Mouse (Mus musculus): ENCODE results near the gene Sgcd. TPM values are rescaled to one million over a fixed set of nuclear protein-coding genes. Genes with fewer than 3 reads are reported as not detected.

Gene Sgcd
- total and polyA plus RNA-seq, 3 experiments, result 0.38 to 2.4 (median 0.43) TPM

DNA sequence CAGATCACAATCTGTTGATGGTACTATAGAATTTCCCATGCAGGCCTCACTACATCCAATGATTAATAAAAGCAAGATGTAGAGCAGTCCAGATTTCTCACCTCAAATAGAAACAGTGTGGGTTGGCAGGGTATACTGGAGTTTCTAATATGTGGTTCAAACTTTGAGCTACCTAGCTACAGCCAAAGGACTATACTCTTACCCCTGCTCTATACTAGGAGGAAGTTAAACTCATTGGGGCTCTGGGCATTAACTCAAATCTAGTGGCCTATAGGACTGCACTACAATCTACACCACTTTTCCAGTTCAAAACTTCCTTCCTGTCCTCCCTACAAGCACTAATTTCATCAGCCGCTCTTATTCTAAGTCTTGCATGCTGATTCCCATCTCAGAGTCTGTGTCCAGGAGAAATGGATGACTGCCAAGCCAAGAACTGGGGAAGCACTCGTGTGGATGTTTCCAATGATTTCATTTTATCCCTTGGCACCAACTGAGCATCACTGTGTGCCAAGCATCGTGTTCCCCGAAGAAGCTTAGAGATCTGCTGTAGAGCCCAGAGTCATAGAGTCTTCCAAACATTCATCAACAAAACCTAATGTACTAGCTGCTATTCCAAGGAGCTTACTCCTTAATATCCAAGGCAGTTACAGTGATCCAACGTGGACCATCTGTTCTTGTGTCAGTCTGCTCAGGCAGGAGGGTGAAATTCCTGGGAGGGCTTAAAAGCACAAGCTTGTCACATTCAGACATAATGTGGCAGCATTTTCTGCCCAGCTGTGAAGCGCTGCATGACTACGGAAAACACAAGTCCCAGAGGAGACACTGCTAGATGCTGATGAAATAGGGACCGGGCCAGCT is 283.6 kb downstream of the Sgcd start:
- Histone ChIP-seq H3K9ac (ENCODE audit: insufficient read depth, low read depth) (no peak overlapping the region), H3K4me2 (ENCODE audit: insufficient read depth, low read depth, poor library complexity, severe bottlenecking) (no peak overlapping the region), H3K27me3 (replicated peaks) (no peaks in the 10 kb centered on the region), H3K36me3 (replicated peaks in 1 of 2; ENCODE audit: control insufficient read depth in 1 of 2, insufficient read depth in 1 of 2, low read length in 1 of 2) (no peaks in the 10 kb centered on the region), H3K9me3 (replicated peaks; ENCODE audit: low read length) (no peaks in the 10 kb centered on the region), H3K4me3 (replicated peaks in 1 of 3; ENCODE audit: low read depth in 2 of 3, low read length in 2 of 3, poor library complexity in 1 of 3) (no peak overlapping the region), H3K27ac (ENCODE audit: insufficient read depth, low read depth) (no peak overlapping the region), H3K4me1 (ENCODE audit: control insufficient read depth in 1 of 2, insufficient read depth in 2 of 2) (no peaks in the 10 kb centered on the region), H3K79me2 (replicated peaks; ENCODE audit: control insufficient read depth, extremely low read depth, insufficient read depth, poor library complexity, severe bottlenecking) (no peaks in the 10 kb centered on the region)
- TF ChIP-seq HCFC1 (IDR thresholded peaks at IDR 0.05; ENCODE audit: low read depth, low read length) (no peak), SMC3 (IDR thresholded peaks at IDR 0.05; ENCODE audit: low read depth, low read length) (no peak), ZC3H11A (IDR thresholded peaks at IDR 0.05; ENCODE audit: low read depth, low read length) (no peak), UBTF (IDR thresholded peaks at IDR 0.05; ENCODE audit: low read depth, low read length) (no peak), ETS1 (conservative IDR thresholded peaks at IDR 0.05; ENCODE audit: low read depth, low read length) (no peak), POLR2A (IDR thresholded peaks at IDR 0.05; ENCODE audit: low read depth, low read length) (no peak), PAX5 (IDR thresholded peaks at IDR 0.05; ENCODE audit: low read length) (no peak), USF2 (conservative IDR thresholded peaks at IDR 0.05; ENCODE audit: low read depth, low read length) (no peak), KAT2A (IDR thresholded peaks at IDR 0.05; ENCODE audit: insufficient replicate concordance, low read length) (no peak), MYC (IDR thresholded peaks at IDR 0.05; ENCODE audit: low read depth, low read length) (no peak), MAFK (IDR thresholded peaks at IDR 0.05; ENCODE audit: insufficient replicate concordance, low read length) (no peak), ELF1 (IDR thresholded peaks at IDR 0.05; ENCODE audit: low read depth, low read length) (no peak), MEF2A (IDR thresholded peaks at IDR 0.05; ENCODE audit: borderline replicate concordance, low read depth, low read length) (no peak), E2F4 (IDR thresholded peaks at IDR 0.05; ENCODE audit: insufficient replicate concordance, low read depth, low read length) (no peak), JUN (IDR thresholded peaks at IDR 0.05; ENCODE audit: insufficient read depth, low read depth, low read length) (no peak), USF1 (IDR thresholded peaks at IDR 0.05; ENCODE audit: low read depth, low read length) (no peak), EP300 (IDR thresholded peaks at IDR 0.05; ENCODE audit: low read length) (no peak), CTCF (conservative IDR thresholded peaks at IDR 0.05 in 1 of 2, IDR thresholded peaks at IDR 0.05 in 1 of 2; ENCODE audit: low read depth in 2 of 2, low read length in 2 of 2) (no peak), GABPA (IDR thresholded peaks at IDR 0.05; ENCODE audit: insufficient replicate concordance, low read depth, low read length) (no peak)
- dilution Hi-C loops (cut with MboI; ENCODE audit: extremely low pct_ligation_motif_present, extremely low pct_unique_long_range_greater_than_20kb, low sequenced_read_pairs), result no loop called here
- no peak for DNase-seq (ENCODE audit: extremely low read depth)
- in situ Hi-C loops (cut with MboI; ENCODE audit: low pct_ligation_motif_present, low pct_unique_long_range_greater_than_20kb, low sequenced_read_pairs), result no loop called here

GRCm38 (mm10) chr11:47695611-47696010 is 293.2 kb downstream of the Sgcd start:
- dilution Hi-C loops (cut with MboI; ENCODE audit: extremely low pct_ligation_motif_present, extremely low pct_unique_long_range_greater_than_20kb, low sequenced_read_pairs), result no loop called here
- H3K9me3 ChIP-seq (replicated peaks; ENCODE audit: low read length), result no peaks in the 10 kb centered on the region

More at GRCm38 (mm10) chr11:47695611-47696010, 293.2 kb downstream of the Sgcd start:
- TF ChIP-seq ETS1 (conservative IDR thresholded peaks at IDR 0.05; ENCODE audit: low read depth, low read length), result no peak
- TF ChIP-seq ELF1 (IDR thresholded peaks at IDR 0.05; ENCODE audit: low read depth, low read length), result no peak
- H3K27me3 ChIP-seq (replicated peaks), result no peaks in the 10 kb centered on the region
- H3K4me2 ChIP-seq (ENCODE audit: insufficient read depth, low read depth, poor library complexity, severe bottlenecking), result no peak overlapping the region
- H3K9ac ChIP-seq (ENCODE audit: insufficient read depth, low read depth), result no peak overlapping the region
- no peak overlapping the region for H3K4me3 ChIP-seq (replicated peaks in 1 of 3; ENCODE audit: low read depth in 2 of 3, low read length in 2 of 3, poor library complexity in 1 of 3)
- H3K27ac ChIP-seq (ENCODE audit: insufficient read depth, low read depth), result no peak overlapping the region
- H3K36me3 ChIP-seq (replicated peaks in 1 of 2; ENCODE audit: control insufficient read depth in 1 of 2, insufficient read depth in 1 of 2, low read length in 1 of 2), result no peaks in the 10 kb centered on the region
- in situ Hi-C loops (cut with MboI; ENCODE audit: low pct_ligation_motif_present, low pct_unique_long_range_greater_than_20kb, low sequenced_read_pairs), result no loop called here
- H3K79me2 ChIP-seq (replicated peaks; ENCODE audit: control insufficient read depth, extremely low read depth, insufficient read depth, poor library complexity, severe bottlenecking), result no peaks in the 10 kb centered on the region
- no peak for DNase-seq (ENCODE audit: extremely low read depth)
- no peaks in the 10 kb centered on the region for H3K4me1 ChIP-seq (ENCODE audit: control insufficient read depth in 1 of 2, insufficient read depth in 2 of 2)
